ENCODE assay signal across 1 mouse cellular context in genomic region chr2:153475114-153476112, GRCm38 (mm10).
TF ChIP-seq lines count a peak whose summit lies in the region.

No protein-coding gene starts in this region.

TF ChIP-seq in MEL, 35 proteins besides CTCF, POLR2A, EP300 and RAD21 (continued from another document):
- TF ChIP-seq NRF1 (IDR thresholded peaks at IDR 0.05; ENCODE audit: insufficient read depth, low read depth, low read length, poor library complexity, severe bottlenecking) (no peak), TAL1 (IDR thresholded peaks at IDR 0.05; ENCODE audit: low read length) (no peak), MAZ (IDR thresholded peaks at IDR 0.05; ENCODE audit: low read depth, low read length) (no peak), MEF2A (IDR thresholded peaks at IDR 0.05; ENCODE audit: extremely low read depth, insufficient replicate concordance, low read depth, low read length, poor library complexity, severe bottlenecking) (no peak), ELF1 (IDR thresholded peaks at IDR 0.05; ENCODE audit: low read depth, low read length) (no peak), USF1 (IDR thresholded peaks at IDR 0.05; ENCODE audit: low read depth, low read length) (no peak), KAT2A (conservative IDR thresholded peaks at IDR 0.05; ENCODE audit: low read depth, low read length) (no peak), MAFK (IDR thresholded peaks at IDR 0.05; ENCODE audit: borderline replicate concordance, low read depth, low read length) (no peak), MYB (IDR thresholded peaks at IDR 0.05; ENCODE audit: low read depth, low read length) (no peak), MAX (IDR thresholded peaks at IDR 0.05; ENCODE audit: low read length) (no peak), ZC3H11A (IDR thresholded peaks at IDR 0.05; ENCODE audit: low read depth, low read length) (no peak)
